9 mouse cellular contexts compared by ENCODE assay signal in the genomic region with DNA sequence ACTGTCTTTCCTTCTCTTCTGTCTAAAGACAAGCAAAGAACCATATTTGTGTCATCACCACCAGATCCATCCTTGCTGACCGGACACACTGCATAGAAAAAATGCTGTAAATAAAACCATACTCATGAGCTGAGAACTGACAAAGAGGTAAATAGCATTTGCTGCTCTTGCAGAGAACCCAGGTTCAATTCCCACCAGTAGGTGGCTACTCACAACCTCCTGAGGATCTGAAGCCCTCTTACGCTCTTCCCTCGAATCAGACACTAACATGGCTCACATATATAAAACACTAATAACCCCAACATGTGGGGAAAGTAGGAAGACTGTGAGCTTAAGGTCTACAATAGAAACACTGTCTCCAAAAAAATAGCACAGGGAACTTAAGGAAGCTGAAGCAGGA. TPM values are rescaled to one million over a fixed set of nuclear protein-coding genes. Genes with fewer than 3 reads are reported as not detected.
DNase-seq lines count a peak whose midpoint lies in the region; ATAC-seq and TF ChIP-seq lines count a peak whose summit lies in the region.
"Had no signal": no experiment of that assay in that cellular context is flagged by ENCODE, and none has a peak within 500 bp of the region (broad histone marks: within the 10 kb centered on the region; RNA-seq: fewer than 3 reads in every experiment).

No protein-coding gene starts in this region.

- H3K4me1 ChIP-seq in kidney, adult 2 months (ENCODE audit: control insufficient read depth, insufficient read depth, low read length) = 0 out of 2 replicates have a peak, but pooled peaks cover 5% of the 10 kb centered on the region
- H3K4me1 ChIP-seq in stomach, postnatal 0 days (replicated peaks; ENCODE audit: control insufficient read depth, insufficient read depth) = no peaks in the 10 kb centered on the region

- no peak overlapping the region for H3K4me3 ChIP-seq in kidney, adult 2 months (ENCODE audit: insufficient read depth, low read depth, low read length)
- H3K4me3 ChIP-seq in stomach, postnatal 0 days (ENCODE audit: low read depth, low read length) = no peak overlapping the region
- H3K4me3 ChIP-seq: lung, embryonic 15.5 days had no signal

- ATAC-seq in stomach, postnatal 0 days (ENCODE audit: low FRiP score, low TSS enrichment) = no peak

- H3K9me3 ChIP-seq in stomach, postnatal 0 days (ENCODE audit: control insufficient read depth, low read length) = no peaks in the 10 kb centered on the region
- H3K9me3 ChIP-seq: lung, embryonic 15.5 days had no signal

- TF ChIP-seq POLR2A in kidney, adult 2 months (IDR thresholded peaks at IDR 0.05; ENCODE audit: low read depth, low read length) = no peak

- H3K27me3 ChIP-seq in kidney, adult 2 months (replicated peaks; ENCODE audit: control insufficient read depth, insufficient read depth, low read length) = no peaks in the 10 kb centered on the region
- no peaks in the 10 kb centered on the region for H3K27me3 ChIP-seq in stomach, postnatal 0 days (ENCODE audit: control insufficient read depth, insufficient read depth, low read length)
- H3K27me3 ChIP-seq: lung, embryonic 15.5 days had no signal

- no peak overlapping the region for H3K9ac ChIP-seq in stomach, postnatal 0 days (ENCODE audit: low read length)
- H3K9ac ChIP-seq: lung, embryonic 15.5 days had no signal

- H3K27ac ChIP-seq in kidney, adult 2 months (ENCODE audit: insufficient read depth, low read depth, low read length) = no peak overlapping the region
- no peak overlapping the region for H3K27ac ChIP-seq in stomach, postnatal 0 days (replicated peaks)
- H3K27ac ChIP-seq: lung, embryonic 15.5 days had no signal

- TF ChIP-seq CTCF in kidney, adult 2 months (conservative IDR thresholded peaks at IDR 0.05; ENCODE audit: insufficient read depth, insufficient read length, low read depth, low read length) = peak; percentile 48
- TF ChIP-seq CTCF in stomach, postnatal 0 days (IDR thresholded peaks at IDR 0.05; ENCODE audit: low read depth) = peak; percentile 66

- TF ChIP-seq EP300 in stomach, postnatal 0 days (optimal IDR thresholded peaks at IDR 0.05) = no peak

- WGBS in kidney, adult 2 months = 57% methylated on average over 3 of the region's 3 CpGs
- WGBS in stomach, postnatal 0 days = 69% methylated on average over 3 of the region's 3 CpGs

- no peaks in the 10 kb centered on the region; the same call in none of the 2 replicates for H3K36me3 ChIP-seq in kidney, adult 2 months (ENCODE audit: control insufficient read depth, insufficient read depth, low read length)
- no peaks in the 10 kb centered on the region; the same call in 1 of the 2 replicates for H3K36me3 ChIP-seq in stomach, postnatal 0 days (ENCODE audit: control insufficient read depth, insufficient read depth, low read length)

- H3K4me2 ChIP-seq in stomach, postnatal 0 days (replicated peaks; ENCODE audit: low read depth) = no peak overlapping the region
- H3K4me2 ChIP-seq: lung, embryonic 15.5 days had no signal

- no peak for DNase-seq in kidney, adult 2 months
- no peak for DNase-seq in kidney, postnatal 14 days
- peak; percentile 26 for DNase-seq in thymus, postnatal 14 days
- DNase-seq in thymus, adult 18-20 months = no peak
- DNase-seq in R1 (ENCODE audit: low read depth, low spot score) = peak; percentile 69
- no peak for DNase-seq in stomach, postnatal 0 days (ENCODE audit: low spot score)
- no peak for DNase-seq in urinary bladder, postnatal 25 days (ENCODE audit: low spot score)
- DNase-seq: cerebellum, postnatal 25 days had no signal

RNA-seq across cellular contexts. Expression of a gene that starts 18.8 kb away (rescaled TPM):
- 66.8 and 67.2 TPM in 2 replicates for polyA plus RNA-seq in kidney, adult 2 months (2012; rRNA removed)
- 52.7 and 59.2 TPM in 2 replicates for polyA plus RNA-seq in stomach, postnatal 0 days (2015; fragmentation: Nextera tagmentation; extraction: Ambion mirVana)

RNA-seq across cellular contexts. Expression of a gene that starts 45.2 kb away (rescaled TPM):
- polyA plus RNA-seq in kidney, adult 2 months (2012; rRNA removed) = 38.9 and 39.3 TPM in 2 replicates
- 17.3 and 20.3 TPM in 2 replicates for polyA plus RNA-seq in stomach, postnatal 0 days (2015; fragmentation: Nextera tagmentation; extraction: Ambion mirVana)

RNA-seq across cellular contexts. Expression of a gene that starts 51.7 kb away (rescaled TPM):
- polyA plus RNA-seq in kidney, adult 2 months (2012; rRNA removed) = 77.5 and 84.2 TPM in 2 replicates
- polyA plus RNA-seq in stomach, postnatal 0 days (2015; fragmentation: Nextera tagmentation; extraction: Ambion mirVana) = 10.5 and 11.6 TPM in 2 replicates

RNA-seq across cellular contexts. Expression of a gene that starts 54.8 kb away (rescaled TPM):
- 0.15 and 0.17 TPM in 2 replicates for polyA plus RNA-seq in kidney, adult 2 months (2012; rRNA removed)
- polyA plus RNA-seq in stomach, postnatal 0 days (2015; fragmentation: Nextera tagmentation; extraction: Ambion mirVana) = 1.6 and 2.0 TPM in 2 replicates

Comparison
In these comparisons a context has a peak if more than half of its experiments do, and no peak if none do; other contexts are left out.
1. DNase-seq: peak in thymus, postnatal 14 days (single experiment) and R1 (single experiment); none in kidney, adult 2 months (single experiment), kidney, postnatal 14 days (single experiment), thymus, adult 18-20 months (0 of 2), stomach, postnatal 0 days (single experiment) and urinary bladder, postnatal 25 days (single experiment).